Mouse (Mus musculus) layer of hippocampus, postnatal 36 days (tissue): Measurements from ENCODE around the gene Tmem110. TPM values are rescaled to one million over a fixed set of nuclear protein-coding genes. Genes with fewer than 3 reads are reported as not detected.

Experiments
- DNase-seq, 2 experiments: peaks; one replicate each; pipeline ENCODE4 v3.0.0; 2022
- total RNA-seq, 2 experiments: library from RNA; stranded (reverse); gene quantifications; 2 replicates each; pipeline ENCODE4 v1.2.3; 2021

Gene Tmem110
- total RNA-seq, 2 experiments from 2014 or later: 19.7 to 23.9 TPM

DNA sequence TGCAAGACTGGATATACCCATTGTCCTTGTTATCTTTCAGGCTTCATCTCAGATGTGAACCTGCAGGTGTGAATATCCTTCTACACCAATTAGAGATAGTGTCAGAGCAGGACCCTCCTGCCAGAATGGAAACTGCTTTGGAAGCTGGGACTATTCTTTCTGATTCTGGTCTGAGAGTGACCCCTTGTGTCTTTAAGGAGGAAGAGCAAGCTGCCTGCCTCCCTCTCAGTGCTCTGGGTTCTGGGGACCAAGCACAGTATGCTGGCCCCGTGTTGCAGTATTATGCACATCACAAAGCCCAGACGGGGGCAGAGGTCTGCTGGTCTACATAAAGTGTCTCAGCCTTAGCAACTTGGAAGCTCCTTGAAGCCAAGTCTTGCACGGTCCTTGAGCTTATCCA lies 39.9 kb downstream of the Tmem110 start:
- DNase-seq: no peak

DNA sequence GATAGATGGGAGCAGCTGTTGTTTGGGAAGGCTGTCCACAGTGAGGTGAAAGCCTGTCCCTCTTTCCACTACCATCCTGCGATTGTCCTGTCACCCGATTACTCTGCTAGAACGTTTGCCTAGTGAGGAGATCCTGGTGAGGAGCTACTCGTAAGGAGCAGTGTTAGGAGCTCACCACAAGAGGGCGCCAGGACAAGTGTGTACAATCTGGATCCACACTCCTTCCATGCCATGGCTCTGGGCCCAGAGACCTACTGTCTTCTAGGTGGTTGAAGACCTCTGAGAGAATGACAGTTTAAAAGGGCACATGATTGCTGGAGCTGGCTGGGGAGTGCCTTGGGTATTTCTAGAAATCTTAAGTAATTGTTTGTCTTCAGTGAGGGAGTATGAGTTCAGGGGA lies 41.7 kb downstream of the Tmem110 start:
- peak; percentile 45 to 59 for DNase-seq

DNA sequence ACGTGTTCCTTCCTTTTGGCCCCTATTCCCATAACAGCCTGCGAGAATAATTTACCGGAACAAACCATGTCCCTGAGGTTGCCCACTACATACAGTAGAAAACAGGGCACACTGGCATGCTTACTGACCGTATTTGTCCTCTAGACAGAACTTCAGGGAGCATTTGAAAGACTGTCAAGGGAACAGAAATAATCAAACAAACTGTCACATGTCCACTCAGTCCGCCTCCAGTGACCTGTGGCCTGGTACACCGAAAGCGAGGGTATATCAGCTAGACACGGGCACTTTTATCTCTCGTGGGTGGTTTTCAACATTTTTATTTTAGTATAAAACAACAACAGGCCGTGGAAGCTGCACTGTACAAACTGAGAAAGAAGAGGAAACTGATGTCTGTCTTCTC lies 43.4 kb downstream of the Tmem110 start:
- no peak for DNase-seq

DNA sequence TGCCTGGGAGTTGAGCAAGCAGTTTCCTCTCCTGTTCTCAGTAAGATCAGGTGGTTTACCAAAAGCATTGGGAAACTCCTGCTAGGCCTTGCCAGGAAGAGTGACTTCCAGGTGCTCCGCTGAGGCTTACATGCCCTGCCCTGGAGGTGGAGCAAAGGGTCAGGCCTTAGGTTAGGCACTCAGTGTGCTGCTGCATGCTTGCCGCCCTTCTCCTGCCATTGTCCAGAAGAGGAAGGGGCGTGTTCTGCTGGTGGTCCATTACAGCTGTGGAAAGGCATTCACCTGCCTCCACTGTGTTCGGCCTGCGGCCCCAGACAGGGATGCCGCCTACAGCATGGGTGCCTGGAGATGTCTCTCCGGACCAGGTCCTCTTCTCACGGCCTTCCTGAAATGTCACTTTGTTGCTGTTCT lies 44.0 kb downstream of the Tmem110 start:
- no peak for DNase-seq

DNA sequence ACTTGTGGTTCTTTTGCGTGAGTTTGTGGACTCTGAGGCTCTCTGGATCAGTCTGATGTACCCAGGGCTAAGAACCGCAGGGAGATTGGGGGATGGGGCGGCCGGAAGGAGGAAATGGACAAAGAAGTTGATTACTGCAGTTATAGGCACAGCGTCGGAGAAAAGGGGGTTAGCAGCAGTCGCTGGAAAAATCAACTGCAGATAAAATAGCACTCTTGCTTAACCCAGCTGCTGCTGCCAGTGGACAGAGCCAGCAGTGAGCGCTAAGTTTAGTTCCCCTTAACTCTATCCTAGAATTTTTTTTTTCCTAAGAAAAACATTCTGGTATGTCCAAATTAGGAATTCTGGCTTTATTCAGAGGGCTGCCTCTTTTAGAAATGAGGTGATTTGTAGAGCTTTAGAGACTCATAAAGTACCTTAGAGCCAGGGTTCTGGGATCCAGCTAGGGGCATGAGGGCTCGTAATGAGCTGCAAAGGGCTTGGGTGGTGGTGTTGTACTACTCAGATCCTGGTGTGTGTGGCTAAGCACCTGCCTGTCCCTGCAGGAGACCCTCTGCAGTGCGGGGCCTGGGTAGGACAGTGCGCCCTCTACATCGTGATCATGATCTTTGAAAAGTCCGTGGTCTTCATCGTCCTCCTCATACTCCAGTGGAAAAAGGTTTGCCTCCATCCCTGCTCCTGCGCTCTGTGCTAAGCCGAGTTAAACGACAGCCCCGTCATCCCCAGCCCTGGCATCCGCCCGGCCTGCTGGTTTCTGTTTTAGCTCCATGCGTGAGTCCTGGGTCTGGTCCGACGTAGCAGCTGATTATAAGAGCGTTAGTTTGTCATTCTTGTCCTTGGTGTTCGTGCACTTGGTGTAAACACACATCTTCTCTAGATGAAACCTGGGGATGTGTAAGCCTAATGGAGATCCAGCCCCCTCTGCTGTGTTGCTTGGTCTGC lies 45.1 kb downstream of the Tmem110 start:
- DNase-seq: no peak

DNA sequence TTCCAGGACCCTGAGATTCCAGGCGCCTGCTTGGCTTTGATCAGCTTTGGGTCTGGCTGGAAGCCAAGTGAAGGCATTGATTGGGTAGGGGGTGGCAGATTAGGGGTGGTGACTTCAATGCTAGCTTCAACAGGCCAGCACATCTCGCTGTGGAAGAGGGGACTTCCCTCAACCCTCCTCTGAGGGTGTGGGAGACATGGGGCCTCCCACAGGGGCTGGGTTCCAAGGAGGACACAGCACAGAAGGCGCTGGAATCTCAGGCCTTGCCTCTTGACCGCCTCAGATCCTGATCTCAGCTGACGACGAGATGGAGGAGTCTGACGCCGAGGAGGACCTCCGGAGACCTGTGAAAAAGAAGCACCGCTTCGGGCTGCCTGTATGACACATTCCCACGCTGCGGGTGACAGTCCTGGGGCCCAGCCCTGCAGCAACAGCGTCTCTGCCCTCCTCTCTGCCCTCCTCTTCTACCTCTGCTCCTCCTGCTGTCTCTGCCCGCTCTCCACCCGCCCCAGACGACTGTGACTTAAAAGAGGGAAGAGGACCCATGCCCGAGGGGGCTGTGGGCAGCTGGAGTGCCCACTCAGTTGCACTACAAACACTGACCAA lies 48.8 kb downstream of the Tmem110 start:
- DNase-seq: no peak

DNA sequence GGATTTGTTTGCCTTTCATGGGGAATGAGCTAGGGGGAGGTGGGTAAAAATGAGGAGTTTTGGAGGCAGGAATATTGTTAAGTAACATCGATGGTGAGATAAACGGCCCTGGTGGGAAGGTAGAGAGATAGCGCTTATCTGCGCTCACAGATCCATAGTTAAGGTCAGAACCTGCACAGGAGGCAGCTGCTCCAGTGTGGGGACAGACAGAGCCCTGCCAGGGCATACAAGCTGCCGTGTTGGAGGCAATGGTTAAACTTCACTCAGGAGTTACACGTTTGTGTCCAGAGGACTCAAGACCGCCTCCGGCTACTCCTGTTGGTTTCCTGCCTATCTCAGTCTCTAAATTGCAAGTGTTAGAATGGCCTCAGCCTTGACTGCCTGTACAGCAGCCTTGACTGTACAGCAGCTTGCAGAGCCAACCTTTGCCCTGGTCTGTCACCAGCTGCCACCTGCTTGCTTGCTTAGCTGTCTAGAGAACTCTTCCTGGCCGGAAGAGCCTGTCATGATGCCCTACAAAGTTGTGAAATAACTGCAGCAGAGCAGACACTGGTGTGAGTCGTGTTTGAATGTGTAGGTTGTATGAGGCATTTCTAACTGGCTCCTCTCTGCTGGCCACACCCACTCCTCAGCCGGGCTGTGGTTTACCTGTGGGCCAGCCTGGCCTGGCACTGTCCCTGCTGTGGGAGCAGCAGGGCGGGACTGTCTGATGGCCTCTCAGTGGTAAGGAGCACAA lies 49.9 kb downstream of the Tmem110 start:
- no peak for DNase-seq

DNA sequence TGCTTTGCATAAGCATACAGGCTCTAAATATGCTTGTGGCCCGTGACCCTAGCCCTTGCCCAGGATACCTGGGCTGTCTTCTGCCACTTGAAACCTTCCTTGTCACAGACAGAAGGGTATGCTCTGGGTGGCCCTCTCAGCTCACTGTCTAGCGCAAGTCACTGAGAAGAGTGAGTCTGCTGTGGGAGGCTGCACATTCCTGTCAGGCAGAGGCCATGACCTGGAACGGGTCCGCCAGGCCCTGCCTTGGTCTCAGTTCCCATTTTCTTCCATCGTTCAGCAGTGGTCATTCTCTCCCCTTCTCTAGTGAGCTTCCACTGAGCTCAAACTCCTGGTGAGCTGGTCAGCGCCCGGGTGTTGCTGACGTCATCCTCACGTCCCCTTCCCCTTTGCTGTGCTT lies 50.6 kb downstream of the Tmem110 start:
- no peak for DNase-seq

DNA sequence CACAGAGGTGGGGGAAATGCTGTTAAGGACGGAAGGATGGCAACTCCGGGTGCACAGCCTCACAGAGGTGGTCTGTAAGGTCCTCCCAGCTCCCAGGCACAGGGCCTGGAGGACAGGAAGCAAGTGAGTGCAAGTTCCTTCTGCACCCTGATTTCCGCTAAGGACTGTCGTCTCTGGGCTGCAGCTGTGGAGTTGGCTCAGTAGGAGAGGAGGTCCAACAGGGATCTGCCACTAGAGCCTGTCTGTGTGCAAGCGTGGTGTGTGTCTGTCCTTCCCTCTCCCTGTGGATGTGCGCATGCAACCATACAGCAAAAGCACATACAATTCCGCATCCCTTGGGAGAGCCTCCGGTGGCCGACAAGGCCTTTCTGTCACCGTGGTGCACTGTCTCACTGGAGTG lies 51.1 kb downstream of the Tmem110 start:
- DNase-seq: no peak

DNA sequence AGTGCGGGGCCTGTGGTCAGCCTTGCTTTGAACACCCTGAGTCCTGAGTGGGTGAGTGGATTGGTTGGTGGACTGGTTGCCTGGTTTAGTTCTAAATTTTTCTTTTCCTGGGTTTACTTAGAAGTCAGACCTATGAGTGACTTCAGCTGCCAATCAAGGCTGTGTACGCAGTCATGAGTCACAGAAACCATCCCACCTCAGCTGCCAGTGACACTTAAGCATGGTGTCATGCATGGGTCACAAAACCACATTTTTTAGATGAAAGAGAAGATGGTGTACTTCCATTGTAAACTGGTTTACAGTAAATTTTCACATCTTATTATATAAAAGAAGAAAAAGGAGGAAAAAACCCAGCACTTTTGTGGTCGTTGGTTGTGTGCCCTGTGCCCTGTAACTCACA lies 52.4 kb downstream of the Tmem110 start:
- no peak for DNase-seq

DNA sequence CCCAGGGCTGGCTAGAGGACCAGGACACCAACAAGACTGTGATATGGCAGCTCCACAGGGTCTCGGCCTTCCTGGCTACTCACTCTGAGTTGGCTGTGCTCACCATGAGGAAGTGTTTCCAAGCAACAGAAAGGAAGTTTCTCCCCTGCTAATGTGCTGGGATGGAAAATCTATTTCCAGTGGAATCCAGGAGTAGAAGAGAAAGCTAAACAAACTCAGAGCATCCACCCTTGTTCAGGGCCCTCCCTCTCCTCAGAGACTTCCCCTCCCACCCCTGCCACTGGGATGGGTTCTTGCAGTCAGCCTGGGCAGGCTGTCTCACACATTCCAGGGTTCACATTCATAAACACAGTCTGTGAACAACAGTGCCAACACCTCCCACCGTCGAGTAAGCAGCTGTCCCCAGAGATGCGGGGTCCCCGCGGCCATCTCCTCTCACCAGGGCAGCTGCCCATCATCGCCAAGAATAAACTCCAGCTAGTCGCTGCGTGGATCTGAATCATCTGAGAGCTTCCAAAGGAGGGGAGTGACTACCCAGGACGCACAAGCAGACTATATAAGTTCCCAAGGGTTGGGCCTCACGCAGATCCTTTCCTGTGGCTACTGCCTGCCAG lies 53.7 kb downstream of the Tmem110 start, which contains the start of gene Mustn1:
TSS of gene Mustn1 (plus strand) at position 243 of the 614 bp plus-strand sequence.
- DNase-seq: no peak

DNA sequence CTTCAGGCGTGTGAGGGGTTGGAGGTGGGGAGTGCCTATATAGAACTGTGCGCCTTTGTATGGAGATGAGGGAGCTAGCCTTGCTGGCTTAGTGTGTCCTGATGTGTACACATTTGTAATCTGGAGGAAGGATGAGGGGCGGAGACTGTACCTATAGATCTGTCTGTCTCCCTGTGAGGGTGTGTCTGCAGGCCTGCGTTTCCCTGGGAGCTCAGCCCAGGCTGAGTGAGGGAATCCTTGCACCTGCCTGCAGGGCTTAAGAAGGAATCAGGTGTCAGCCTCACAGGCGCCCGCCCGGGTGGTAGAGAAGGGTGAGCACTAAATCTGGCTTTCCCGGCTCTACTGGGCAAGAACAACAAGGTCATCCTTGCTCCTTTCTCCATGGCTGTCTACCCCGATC lies 54.4 kb downstream of the Tmem110 start:
- DNase-seq: no peak

DNA sequence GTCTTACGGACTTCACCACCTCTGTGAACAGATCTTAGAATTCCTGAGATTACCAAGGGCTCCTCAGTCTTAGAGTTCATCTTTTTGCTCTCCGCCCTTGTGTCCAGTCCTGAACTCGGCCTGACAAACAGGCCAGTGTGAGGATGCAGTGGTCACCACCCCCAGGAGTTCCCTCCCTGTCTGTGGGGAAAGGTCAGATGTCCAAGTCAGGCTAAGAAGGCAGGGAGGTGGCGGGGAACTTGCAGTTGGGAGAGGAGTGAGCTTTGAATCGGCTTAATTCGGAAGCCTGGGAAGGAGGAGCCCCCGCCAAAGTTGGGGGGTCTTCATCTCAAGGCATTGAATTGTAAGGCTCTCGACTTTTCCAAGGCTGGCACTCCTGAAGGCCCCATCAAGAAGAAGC lies 54.9 kb downstream of the Tmem110 start:
- DNase-seq: no peak

DNA sequence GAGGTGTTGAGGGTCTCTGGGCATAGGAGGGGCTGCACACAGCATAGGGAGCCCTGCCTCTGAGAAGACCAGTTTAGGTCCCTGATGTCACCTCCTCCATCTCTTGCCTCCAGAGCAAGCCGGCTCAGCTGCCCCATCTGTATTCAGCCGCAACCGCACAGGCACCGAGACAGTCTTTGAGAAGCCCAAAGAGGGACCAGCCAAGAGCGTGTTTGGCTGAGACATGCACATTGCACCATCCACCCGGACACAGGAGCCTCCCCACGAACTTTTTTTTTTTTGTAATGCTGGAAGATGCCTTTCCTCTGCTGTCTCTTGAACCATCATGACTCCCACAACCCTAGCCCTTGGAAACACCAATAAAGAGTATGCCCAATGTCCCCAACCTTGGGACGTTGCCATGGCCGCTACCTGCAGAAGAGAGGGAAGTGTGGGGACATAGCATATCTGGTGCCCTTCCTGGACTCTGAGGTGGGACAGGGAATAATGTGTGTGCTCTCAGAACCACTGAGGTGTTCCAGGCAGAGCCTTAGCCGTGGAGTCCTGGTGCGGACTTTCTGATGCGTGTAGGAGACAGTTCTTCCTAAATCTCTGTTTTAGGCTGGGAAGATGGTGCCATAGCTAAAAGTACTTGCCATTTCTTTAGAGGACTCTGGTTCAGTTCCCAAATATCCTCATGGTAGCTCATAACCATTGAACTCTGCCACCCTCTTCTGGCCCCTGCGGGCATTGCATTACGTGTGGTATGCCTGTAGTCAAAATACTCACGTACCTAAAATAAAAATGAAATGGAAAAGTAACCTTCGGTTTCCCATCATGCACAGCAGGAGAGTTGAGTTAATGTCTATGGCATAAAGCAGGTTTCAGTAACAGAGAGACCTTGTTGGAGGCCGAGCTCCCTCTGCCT lies 55.7 kb downstream of the Tmem110 start:
- no peak for DNase-seq

DNA sequence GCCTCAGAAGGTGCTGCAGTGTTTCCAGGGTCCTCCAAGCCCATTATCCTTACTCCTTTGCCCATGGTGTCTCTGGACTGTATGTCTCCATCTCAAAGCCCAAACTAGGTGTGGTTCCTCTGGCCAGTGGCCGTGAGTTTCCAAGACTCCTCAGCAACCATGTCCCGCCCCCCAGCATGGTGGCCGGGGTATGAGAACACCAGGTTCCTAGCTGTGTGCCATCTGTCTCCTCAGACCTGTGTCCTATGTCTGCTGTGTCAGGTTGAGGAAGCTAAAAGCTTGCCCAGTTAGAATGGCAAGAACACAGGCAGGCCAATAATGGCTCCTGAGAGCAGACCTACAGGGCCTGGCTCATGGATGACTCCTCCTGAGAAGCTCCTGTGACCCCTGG lies 56.3 kb downstream of the Tmem110 start:
- no peak for DNase-seq

DNA sequence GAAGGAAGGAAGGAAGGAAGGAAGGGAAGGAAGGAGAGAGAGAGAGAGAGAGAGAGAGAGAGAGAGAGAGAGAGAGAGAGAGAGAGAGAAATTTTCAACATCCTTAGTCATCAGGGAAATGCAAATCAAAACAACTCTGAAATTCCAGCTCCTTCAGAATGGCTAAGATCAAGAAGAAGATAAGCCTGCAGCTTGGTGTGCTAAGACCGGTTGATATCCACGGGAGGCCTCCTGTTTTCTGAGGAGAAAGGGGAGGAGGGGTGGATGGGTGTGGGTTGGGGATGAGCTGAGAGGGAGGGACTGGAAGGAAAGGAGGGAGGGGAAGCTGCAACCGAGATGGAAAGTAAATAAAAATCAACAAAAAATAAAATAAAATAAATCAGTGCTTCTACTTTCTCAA lies 59.9 kb downstream of the Tmem110 start:
- DNase-seq: no peak

DNA sequence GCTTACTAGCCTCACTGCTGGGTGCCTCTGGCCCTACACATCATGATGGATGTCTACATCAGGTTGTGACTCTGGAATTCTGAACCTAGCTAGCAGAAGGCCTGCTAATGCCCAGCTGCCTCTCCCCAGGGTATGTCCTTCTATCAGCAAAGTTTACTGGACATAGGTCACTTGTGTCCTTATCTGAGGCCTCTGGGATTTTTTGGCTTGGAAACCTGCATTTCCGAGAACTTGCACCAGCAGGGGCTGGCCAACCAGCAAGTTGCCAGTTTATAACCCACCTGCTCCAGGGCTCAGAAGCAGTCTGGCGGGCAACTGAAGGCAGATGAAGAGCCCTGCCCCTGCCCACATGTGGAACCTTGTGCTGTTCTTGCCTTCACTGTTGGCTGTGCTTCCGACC lies 60.8 kb downstream of the Tmem110 start, which contains the start of gene Itih4:
TSS of gene Itih4 (plus strand) at position 273 of the 400 bp plus-strand sequence.
- DNase-seq: no peak

DNA sequence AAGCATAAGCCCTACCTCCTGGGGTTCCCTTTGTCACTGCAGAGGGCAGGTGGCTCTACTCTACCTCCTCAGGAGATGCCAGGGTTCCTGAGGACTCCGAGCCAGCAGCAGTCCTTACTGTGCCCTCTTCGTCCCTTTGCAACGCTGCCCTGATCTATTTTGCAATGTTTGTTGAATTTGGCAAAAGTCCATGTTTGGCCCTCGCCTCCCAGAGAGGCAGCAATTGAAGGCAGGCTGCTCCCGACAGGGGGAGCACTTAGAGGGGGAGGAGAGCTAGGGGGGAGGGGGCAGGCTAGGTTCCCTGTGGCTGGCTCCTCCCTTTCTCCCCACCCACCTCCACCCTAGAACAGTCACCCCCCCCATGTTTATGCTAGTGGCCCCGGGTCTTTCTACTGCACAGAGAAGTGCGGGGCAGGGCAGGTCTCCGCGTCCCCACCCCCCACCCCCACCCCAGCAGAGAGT lies 62.9 kb downstream of the Tmem110 start:
- no peak for DNase-seq

DNA sequence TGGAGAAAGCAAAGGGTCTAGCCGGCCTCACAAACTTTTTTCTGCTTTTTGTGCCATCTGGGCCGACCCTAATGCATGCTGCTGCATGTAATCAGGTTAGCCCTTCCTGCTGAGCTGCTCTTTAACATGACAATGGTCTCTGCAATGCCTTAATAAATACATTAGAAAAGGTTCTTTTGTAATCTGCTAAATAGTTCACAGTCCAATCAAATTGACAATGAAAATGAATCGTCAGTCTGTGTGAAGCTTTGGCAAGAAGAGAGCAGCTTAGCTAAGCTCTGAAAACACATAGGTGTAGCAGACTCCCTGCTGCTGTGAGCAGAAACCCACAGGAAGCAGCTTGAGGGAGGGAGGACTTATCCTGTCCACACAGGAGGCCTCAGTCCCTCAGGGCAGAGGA lies 74.6 kb downstream of the Tmem110 start:
- DNase-seq: no peak

DNA sequence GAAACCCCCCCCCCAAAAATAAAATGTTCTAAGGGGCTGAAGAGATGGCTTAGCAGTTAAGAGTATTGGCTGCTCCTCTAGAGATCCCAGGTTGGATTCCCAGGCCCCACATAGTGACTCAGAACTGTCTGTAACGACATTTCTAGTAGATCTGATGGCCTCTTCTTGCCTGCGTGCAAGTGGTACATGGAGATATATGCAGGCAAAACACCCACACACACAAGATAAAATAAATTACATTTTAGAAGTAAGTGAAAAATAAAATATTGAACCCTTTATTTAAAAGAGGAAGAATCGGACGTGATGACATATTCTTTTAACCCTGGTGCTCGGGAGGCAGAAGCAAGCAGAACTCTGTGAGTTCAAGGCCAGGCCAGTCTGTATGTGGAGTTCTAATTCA lies 77.2 kb downstream of the Tmem110 start:
- no peak for DNase-seq

DNA sequence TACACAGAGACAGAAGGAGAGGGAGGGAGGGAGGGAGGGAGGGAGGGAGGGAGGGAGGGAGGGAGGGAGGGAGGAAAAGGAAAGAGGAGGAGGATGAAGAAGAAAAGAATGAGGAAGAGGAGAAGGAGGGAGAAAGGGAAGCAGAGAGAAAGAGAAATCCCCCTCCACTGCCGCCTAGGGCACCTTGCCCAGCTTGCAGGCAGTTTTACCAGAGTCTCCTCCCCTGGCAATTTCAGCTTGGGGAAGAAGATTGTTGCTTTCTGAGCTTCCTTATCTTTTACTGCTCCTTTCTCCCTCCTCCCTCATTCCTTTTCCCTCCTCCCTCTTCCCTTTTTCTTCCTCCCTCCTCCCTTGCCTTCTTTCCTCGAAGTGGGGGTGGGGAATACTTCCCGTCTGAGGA lies 77.6 kb downstream of the Tmem110 start:
- no peak for DNase-seq

DNA sequence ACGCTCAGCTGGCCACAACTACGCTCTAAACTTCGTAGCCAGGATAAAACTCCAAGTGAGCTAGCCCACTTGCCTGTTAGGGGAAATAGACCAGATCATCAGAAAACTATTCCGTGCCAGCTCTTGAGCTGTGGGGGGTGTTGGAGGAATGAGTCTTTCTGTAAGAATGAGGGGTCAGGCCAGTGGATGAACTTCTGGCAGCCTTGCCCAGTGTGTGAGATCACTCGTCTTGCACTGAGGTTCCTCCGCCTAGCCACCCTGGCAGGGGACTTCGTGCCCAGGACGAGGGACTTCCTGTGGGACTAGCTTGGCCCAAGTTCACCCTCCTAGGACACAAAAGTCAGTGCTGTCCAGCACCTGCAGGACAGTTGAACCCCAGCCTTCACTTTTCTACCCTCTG lies 78.9 kb downstream of the Tmem110 start:
- no peak for DNase-seq
